Mouse (Mus musculus) ovary, postnatal 14 days (tissue): ENCODE results near the gene Ces2f.
A peak's percentile ranks its signal among the peaks of the same experiment; 100 is the strongest.
"Not testable (repeated sequence)": the region's sequence is repeated elsewhere in the genome, so short reads cannot be mapped to it uniquely, and the experiment has no call there.

Experiments
- DNase-seq: peaks from one replicate; pipeline ENCODE4 v3.0.0; 2022; ENCODE audit warnings: low spot score

Ces2f gene

GRCm38 (mm10) chr8:104947056-104947455 is at the start of gene Ces2f:
Ces2f (plus strand) TSS chr8:104947356.
- DNase-seq, result no peak

GRCm38 (mm10) chr8:104901746-104902145 is 45.4 kb upstream of the Ces2f start:
- DNase-seq, result no peak

GRCm38 (mm10) chr8:104907111-104907510 is 40.0 kb upstream of the Ces2f start:
- no peak for DNase-seq

GRCm38 (mm10) chr8:104909021-104909420 is 38.1 kb upstream of the Ces2f start:
- not testable (repeated sequence) for DNase-seq

- DNase-seq, result not testable (repeated sequence)
Observed at GRCm38 (mm10) chr8:104909651-104910050, 37.5 kb upstream of the Ces2f start.

- DNase-seq, result no peak
Observed at GRCm38 (mm10) chr8:104925972-104926596, 21.1 kb upstream of the Ces2f start, which contains the start of gene Ces2e. Ces2e (plus strand) TSS chr8:104926260.

GRCm38 (mm10) chr8:104927301-104927700 is 19.9 kb upstream of the Ces2f start:
- no peak for DNase-seq

- no peak for DNase-seq
Observed at GRCm38 (mm10) chr8:104944665-104945064, 2.5 kb upstream of the Ces2f start.

GRCm38 (mm10) chr8:104949031-104949430 is 1.9 kb downstream of the Ces2f start:
- no peak for DNase-seq

GRCm38 (mm10) chr8:104961537-104961961 is 14.4 kb downstream of the Ces2f start, which contains the start of gene Ces2g:
Ces2g (plus strand) TSS chr8:104961718.
- peak; percentile 13 for DNase-seq

GRCm38 (mm10) chr8:104962229-104962901 is 15.2 kb downstream of the Ces2f start:
- DNase-seq, result no peak

- no peak for DNase-seq
Observed at GRCm38 (mm10) chr8:104963375-104963894, 16.3 kb downstream of the Ces2f start.

GRCm38 (mm10) chr8:104984126-104984525 is 37.0 kb downstream of the Ces2f start:
- no peak for DNase-seq

- no peak for DNase-seq
Observed at GRCm38 (mm10) chr8:104984942-104985341, 37.8 kb downstream of the Ces2f start.

GRCm38 (mm10) chr8:104998191-104998590 is 51.0 kb downstream of the Ces2f start:
- no peak for DNase-seq

- DNase-seq, result no peak
Observed at GRCm38 (mm10) chr8:104999183-104999582, 52.0 kb downstream of the Ces2f start.

- DNase-seq, result no peak
Observed at GRCm38 (mm10) chr8:105000586-105000985, 53.4 kb downstream of the Ces2f start, which contains the start of gene Ces2h. Ces2h (plus strand) TSS chr8:105000853.
